Mouse (Mus musculus) forelimb bud, embryonic 11.5 days (tissue): ENCODE measurements around the gene Rubcnl.

ENCODE experiments used
- DNase-seq: peaks from one replicate; pipeline ENCODE4 v3.0.0-alpha.2; 2012; ENCODE audit warnings: low read depth, low spot score

Gene Rubcnl

DNA sequence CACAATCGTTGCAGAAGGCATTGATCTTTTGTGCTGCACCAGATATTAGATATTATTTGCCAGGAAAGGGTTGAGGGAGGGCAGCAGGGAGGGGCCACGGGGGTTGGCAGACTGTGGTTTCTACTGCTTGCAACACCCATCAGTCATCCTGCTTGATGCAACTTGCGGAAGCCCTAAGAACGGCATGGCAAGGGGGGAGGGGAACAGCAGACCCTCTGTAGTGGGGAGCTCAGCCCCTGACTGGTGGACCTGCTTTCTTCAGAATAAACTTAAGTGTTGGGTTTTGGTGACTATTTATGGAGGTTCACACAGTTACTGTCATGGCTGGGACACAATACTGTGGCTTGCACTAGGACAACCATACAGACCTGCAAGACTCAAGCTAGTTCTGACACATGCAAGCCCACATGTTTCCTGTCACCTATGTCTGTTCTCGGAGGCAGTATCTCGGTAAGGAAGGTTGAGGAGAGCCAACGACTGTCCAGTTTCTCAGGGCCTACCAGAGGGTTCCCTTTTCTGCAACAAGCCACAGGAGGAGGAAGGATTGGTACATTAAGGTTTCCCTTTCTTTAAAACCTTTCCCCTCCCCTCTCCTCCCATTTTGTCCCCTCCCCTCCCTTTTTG, 53.6 kb downstream of the Rubcnl start:
- DNase-seq = no peak

DNA sequence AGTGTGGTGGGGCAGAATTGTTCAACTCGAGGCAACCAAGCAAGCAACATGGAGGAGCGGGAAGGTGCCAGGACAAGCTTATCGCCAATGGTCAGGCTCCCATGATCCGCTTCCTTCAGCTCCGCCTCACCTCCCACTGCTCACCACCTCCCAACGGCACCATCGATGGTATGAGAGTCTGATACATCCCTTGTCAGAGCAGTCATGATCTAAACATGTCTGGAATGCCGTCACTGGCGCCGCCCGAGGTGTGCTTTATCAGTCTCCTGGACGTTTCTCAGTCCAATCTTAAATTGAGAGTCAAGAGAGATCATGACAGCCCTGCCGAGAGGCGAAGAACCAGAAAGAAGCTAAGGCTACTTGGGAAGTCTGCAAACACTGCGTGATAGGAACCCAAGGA, 55.3 kb downstream of the Rubcnl start:
- DNase-seq = no peak

DNA sequence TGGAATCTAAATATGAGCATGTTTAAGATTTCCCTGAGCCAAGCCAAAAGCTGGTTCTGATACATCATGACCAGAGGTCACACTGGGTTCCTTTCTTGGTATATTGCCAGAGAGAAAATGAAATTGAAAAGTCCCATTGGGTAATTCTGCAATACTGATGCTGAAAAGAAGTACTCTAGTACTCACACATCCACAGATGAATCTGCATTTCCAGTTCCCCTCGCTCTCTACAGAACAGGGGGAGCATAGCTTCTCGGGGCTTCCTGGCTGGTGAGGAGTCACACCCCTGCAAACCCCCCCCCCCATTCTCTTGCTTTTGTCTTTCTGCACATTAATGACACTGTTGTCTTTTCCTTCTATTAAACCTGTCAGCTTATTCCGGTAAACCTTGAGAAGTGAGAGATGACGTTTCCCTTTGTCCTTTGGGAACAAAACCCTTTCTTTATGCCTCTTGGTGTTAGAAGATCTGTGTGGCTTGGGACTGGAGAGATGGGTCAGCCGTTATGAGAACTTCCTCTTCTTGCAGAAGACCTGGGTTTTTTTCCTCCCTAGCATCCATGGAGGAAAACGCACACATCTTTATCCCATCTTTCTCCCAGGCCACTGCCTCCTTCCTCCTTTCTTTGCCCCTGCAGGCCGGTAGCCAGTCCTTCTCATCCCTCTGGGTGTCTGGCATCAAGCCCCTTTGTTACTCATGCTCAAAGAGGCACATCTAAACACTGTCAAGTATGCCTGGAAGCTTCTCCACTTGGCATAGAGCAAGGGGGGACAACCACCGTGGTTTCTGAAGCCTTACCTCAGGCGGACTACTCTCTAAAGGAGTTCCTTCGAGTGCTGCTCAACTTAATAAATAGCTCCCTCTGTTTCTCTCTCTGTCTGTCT, 59.7 kb downstream of the Rubcnl start:
- DNase-seq = no peak

DNA sequence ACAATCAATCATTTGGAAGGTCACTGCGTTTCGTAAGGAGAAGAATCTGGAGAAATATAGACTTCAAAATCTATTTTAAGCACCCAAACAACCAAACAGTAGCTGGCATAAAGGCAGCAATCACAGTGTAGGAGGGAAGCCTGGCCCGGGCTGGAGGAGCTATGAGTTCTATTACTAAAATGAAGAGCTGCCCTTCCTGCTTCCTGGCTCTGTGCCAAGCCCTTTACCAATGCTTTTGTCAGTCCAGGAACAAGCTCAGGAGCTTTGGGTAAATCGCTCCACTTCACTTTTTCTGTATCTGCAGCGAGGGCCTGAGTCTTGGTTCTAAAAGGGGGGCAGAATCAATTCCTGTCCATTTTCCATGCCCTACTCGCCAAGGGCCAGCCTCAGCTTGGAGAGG, 62.1 kb downstream of the Rubcnl start:
- DNase-seq = no peak
